Mouse (Mus musculus) heart, postnatal 0 days (tissue): ENCODE data around the gene Mras.

Source experiments
- CTCF ChIP-seq: IDR thresholded peaks from 2 replicates; pipeline ENCODE4 v1.5.1; 2016; ENCODE audit warnings: antibody characterized with exemption, control low read depth, low read depth
- EP300 ChIP-seq: IDR thresholded peaks from 2 replicates; pipeline ENCODE4 v1.6.1; 2016; ENCODE audit warnings: antibody characterized with exemption, low read depth

- TF ChIP-seq CTCF (no peak), EP300 (no peak)
Measured at GRCm38 (mm10) chr9:99454211-99454610, 17.0 kb upstream of the Mras start.
